ENCODE assay signal across 9 mouse cellular contexts in genomic region chr17:6852177-6852947, GRCm38 (mm10).
DNase-seq lines count a peak whose midpoint lies in the region; ATAC-seq and TF ChIP-seq lines count a peak whose summit lies in the region.
"Had no signal": no experiment of that assay in that cellular context is flagged by ENCODE, and none has a peak within 500 bp of the region (broad histone marks: within the 10 kb centered on the region; RNA-seq: fewer than 3 reads in every experiment).

No protein-coding gene starts in this region.

- no peaks in the 10 kb centered on the region for H3K27me3 ChIP-seq in forebrain, postnatal 0 days (ENCODE audit: insufficient read depth, low read length)
- no peaks in the 10 kb centered on the region for H3K27me3 ChIP-seq in forebrain, embryonic 10.5 days (ENCODE audit: poor library complexity, severe bottlenecking)
- no peaks in the 10 kb centered on the region for H3K27me3 ChIP-seq in MEL (ENCODE audit: control insufficient read depth in 1 of 2, insufficient read depth in 2 of 2, low read length in 2 of 2)
- H3K27me3 ChIP-seq in kidney, embryonic 14.5 days (ENCODE audit: control insufficient read depth, insufficient read depth, low read length): no peaks in the 10 kb centered on the region
- H3K27me3 ChIP-seq: embryonic facial prominence, embryonic 15.5 days had no signal

- WGBS in forebrain, postnatal 0 days: 55% methylated on average over 11 of the region's 11 CpGs
- WGBS in forebrain, embryonic 10.5 days: 60% methylated on average over 11 of the region's 11 CpGs
- 37% methylated on average over 11 of the region's 11 CpGs for WGBS in kidney, embryonic 14.5 days

- no peak overlapping the region for H3K4me3 ChIP-seq in forebrain, postnatal 0 days (ENCODE audit: low read depth, low read length)
- H3K4me3 ChIP-seq in forebrain, embryonic 10.5 days: no peak overlapping the region
- peak overlapping the region; percentile 34 to 39 for H3K4me3 ChIP-seq in MEL (ENCODE audit: control insufficient read depth in 1 of 2, insufficient read depth in 1 of 2, low read depth in 2 of 2, low read length in 2 of 2)
- no peak overlapping the region for H3K4me3 ChIP-seq in kidney, embryonic 14.5 days (ENCODE audit: low read length)
- H3K4me3 ChIP-seq: embryonic facial prominence, embryonic 15.5 days had no signal

- no peak for TF ChIP-seq POLR2A in MEL (IDR thresholded peaks at IDR 0.05; ENCODE audit: control insufficient read depth in 1 of 2, insufficient read depth in 1 of 2, low read depth in 1 of 2, low read length in 2 of 2, poor library complexity in 1 of 2)

- no peaks in the 10 kb centered on the region for H3K79me2 ChIP-seq in MEL (ENCODE audit: control insufficient read depth, insufficient read depth, low read length, poor library complexity)

- H3K4me1 ChIP-seq in forebrain, postnatal 0 days (ENCODE audit: insufficient read depth): no peaks in the 10 kb centered on the region
- H3K4me1 ChIP-seq in forebrain, embryonic 10.5 days: peaks cover 16% of the 10 kb centered on the region
- H3K4me1 ChIP-seq in MEL (ENCODE audit: control insufficient read depth in 1 of 2, insufficient read depth in 2 of 2, low read length in 2 of 2): peaks cover 2 to 11% of the 10 kb centered on the region in 2 experiments; a peak in 2 of 4 replicates
- peaks cover 4% of the 10 kb centered on the region; the same call in 1 of the 2 replicates for H3K4me1 ChIP-seq in kidney, embryonic 14.5 days (ENCODE audit: control insufficient read depth, insufficient read depth, low read length)
- H3K4me1 ChIP-seq: embryonic facial prominence, embryonic 15.5 days had no signal

- DNase-seq in forebrain, postnatal 0 days: no peak
- no peak for DNase-seq in forebrain, embryonic 10.5 days (ENCODE audit: extremely low spot score, low spot score)
- DNase-seq in MEL (ENCODE audit: low read depth, low spot score): peak; percentile 63
- peak; percentile 37 for DNase-seq in lung, postnatal 25 days (ENCODE audit: low spot score)
- no peak for DNase-seq in right cerebral cortex, postnatal 4 days
- no peak for DNase-seq in cerebellum, postnatal 4 days (ENCODE audit: low spot score in 2 of 2)

- H3K4me2 ChIP-seq in forebrain, postnatal 0 days (ENCODE audit: low read depth): no peak overlapping the region
- H3K4me2 ChIP-seq in kidney, embryonic 14.5 days (replicated peaks; ENCODE audit: low read depth, low read length): no peak overlapping the region
- H3K4me2 ChIP-seq: embryonic facial prominence, embryonic 15.5 days had no signal

- H3K9me3 ChIP-seq in forebrain, postnatal 0 days (ENCODE audit: low read length): 0 out of 2 replicates have a peak, but pooled peaks cover 5% of the 10 kb centered on the region
- H3K9me3 ChIP-seq in forebrain, embryonic 10.5 days: no peaks in the 10 kb centered on the region
- no peaks in the 10 kb centered on the region for H3K9me3 ChIP-seq in MEL (replicated peaks; ENCODE audit: insufficient read depth, low read length)
- H3K9me3 ChIP-seq in kidney, embryonic 14.5 days (ENCODE audit: control insufficient read depth, low read length): no peaks in the 10 kb centered on the region
- H3K9me3 ChIP-seq: embryonic facial prominence, embryonic 15.5 days had no signal

- no peak overlapping the region for H3K9ac ChIP-seq in forebrain, postnatal 0 days
- peak overlapping the region; percentile 45 for H3K9ac ChIP-seq in MEL (ENCODE audit: control insufficient read depth, low read depth, low read length, poor library complexity, severe bottlenecking)
- H3K9ac ChIP-seq in kidney, embryonic 14.5 days (ENCODE audit: low read depth, low read length): no peak overlapping the region
- H3K9ac ChIP-seq: embryonic facial prominence, embryonic 15.5 days had no signal

- peak; percentile 61 for TF ChIP-seq RAD21 in MEL (IDR thresholded peaks at IDR 0.05; ENCODE audit: low read depth, low read length)

- 0 out of 4 replicates have a peak, but pooled peaks of 1 of the 2 experiments have one; percentile 50 for TF ChIP-seq EP300 in MEL (IDR thresholded peaks at IDR 0.05; ENCODE audit: low read depth in 1 of 2, low read length in 2 of 2)

- ATAC-seq in forebrain, postnatal 0 days: no peak
- ATAC-seq in kidney, embryonic 14.5 days (ENCODE audit: low FRiP score, low TSS enrichment): peak; percentile 20; the same call in 1 of the 2 replicates
- ATAC-seq in cerebellum, adult (ENCODE audit: insufficient number of reproducible peaks, low FRiP score, low TSS enrichment): no peak

- TF ChIP-seq CTCF in forebrain, postnatal 0 days (IDR thresholded peaks at IDR 0.05; ENCODE audit: low read depth): 0 out of 2 replicates have a peak, but pooled peaks have one; percentile 7
- peak; percentile 8 to 56 (median 36); a peak in 5 of 6 replicates for TF ChIP-seq CTCF in MEL (IDR thresholded peaks at IDR 0.05 in 2 of 3, conservative IDR thresholded peaks at IDR 0.05 in 1 of 3; ENCODE audit: control insufficient read depth in 1 of 3, insufficient read depth in 1 of 3, low read depth in 2 of 3, low read length in 3 of 3, poor library complexity in 1 of 3, severe bottlenecking in 1 of 3)

- no peaks in the 10 kb centered on the region for H3K36me3 ChIP-seq in forebrain, postnatal 0 days (ENCODE audit: insufficient read depth)
- H3K36me3 ChIP-seq in forebrain, embryonic 10.5 days (replicated peaks): no peaks in the 10 kb centered on the region
- H3K36me3 ChIP-seq in MEL (ENCODE audit: control insufficient read depth in 1 of 2, insufficient read depth in 2 of 2, low read length in 2 of 2): peaks cover 0 to 4% of the 10 kb centered on the region in 2 experiments; a peak in 2 of 4 replicates
- no peaks in the 10 kb centered on the region for H3K36me3 ChIP-seq in kidney, embryonic 14.5 days (ENCODE audit: control insufficient read depth, insufficient read depth, low read length)
- H3K36me3 ChIP-seq: embryonic facial prominence, embryonic 15.5 days had no signal

- no peak overlapping the region for H3K27ac ChIP-seq in forebrain, postnatal 0 days (ENCODE audit: low read depth, low read length)
- no peak overlapping the region for H3K27ac ChIP-seq in forebrain, embryonic 10.5 days
- H3K27ac ChIP-seq in MEL (ENCODE audit: control insufficient read depth, low read depth, low read length): peak overlapping the region; percentile 18; the same call in 1 of the 2 replicates
- no peak overlapping the region for H3K27ac ChIP-seq in kidney, embryonic 14.5 days (ENCODE audit: low read depth, low read length)
- H3K27ac ChIP-seq: embryonic facial prominence, embryonic 15.5 days had no signal

TF ChIP-seq in MEL, 35 proteins besides CTCF, POLR2A, EP300 and RAD21:
- peak; percentile 41 for TF ChIP-seq GATA1 (IDR thresholded peaks at IDR 0.05; ENCODE audit: low read depth, low read length)
- TF ChIP-seq MXI1 (IDR thresholded peaks at IDR 0.05; ENCODE audit: low read depth, low read length): no peak
- no peak for TF ChIP-seq ELF1 (IDR thresholded peaks at IDR 0.05; ENCODE audit: low read depth, low read length)
- TF ChIP-seq ZMIZ1 (IDR thresholded peaks at IDR 0.05; ENCODE audit: low read depth, low read length): no peak
- no peak for TF ChIP-seq RCOR1 (IDR thresholded peaks at IDR 0.05; ENCODE audit: low read depth, low read length)
- TF ChIP-seq SMC3 (IDR thresholded peaks at IDR 0.05; ENCODE audit: low read depth, low read length): peak; percentile 57
- TF ChIP-seq TCF12 (IDR thresholded peaks at IDR 0.05; ENCODE audit: low read depth, low read length): 0 out of 2 replicates have a peak, but pooled peaks have one; percentile 17
- no peak for TF ChIP-seq KAT2A (conservative IDR thresholded peaks at IDR 0.05; ENCODE audit: low read depth, low read length)
- peak; percentile 34; the same call in 1 of the 2 replicates for TF ChIP-seq SIN3A (IDR thresholded peaks at IDR 0.05; ENCODE audit: low read length)
- no peak for TF ChIP-seq POLR2AphosphoS5 (IDR thresholded peaks at IDR 0.05; ENCODE audit: borderline replicate concordance, low read depth, low read length)
- TF ChIP-seq TAL1 (IDR thresholded peaks at IDR 0.05; ENCODE audit: low read length): no peak
- no peak for TF ChIP-seq POLR2AphosphoS2 (IDR thresholded peaks at IDR 0.05; ENCODE audit: low read length)
- TF ChIP-seq ETS1 (IDR thresholded peaks at IDR 0.05; ENCODE audit: low read depth, low read length): no peak
- TF ChIP-seq ZNF384 (IDR thresholded peaks at IDR 0.05; ENCODE audit: low read depth, low read length): 0 out of 2 replicates have a peak, but pooled peaks have one; percentile 38
- TF ChIP-seq MYC (IDR thresholded peaks at IDR 0.05; ENCODE audit: low read depth, low read length): no peak
- TF ChIP-seq JUND (IDR thresholded peaks at IDR 0.05; ENCODE audit: low read depth, low read length): no peak

Comparison
In these comparisons a context has a peak if more than half of its experiments do, and no peak if none do; other contexts are left out.
1. DNase-seq: peak in MEL (single experiment) and lung, postnatal 25 days (single experiment); none in forebrain, postnatal 0 days (single experiment), forebrain, embryonic 10.5 days (single experiment), right cerebral cortex, postnatal 4 days (single experiment) and cerebellum, postnatal 4 days (0 of 2).
2. H3K4me3 ChIP-seq: peak in MEL (2 of 2); none in forebrain, postnatal 0 days (single experiment), forebrain, embryonic 10.5 days (single experiment) and kidney, embryonic 14.5 days (single experiment).